Mouse (Mus musculus) midbrain, embryonic 15.5 days (tissue): ENCODE data around the gene Smarcd1. TPM values are rescaled to one million over a fixed set of nuclear protein-coding genes. Genes with fewer than 3 reads are reported as not detected.
A peak's percentile ranks its signal among the peaks of the same experiment; 100 is the strongest.

Source experiments
- ATAC-seq: fragments of 200-750 bp; cut with Nextera tagmentation; replicated peaks from 2 replicates; pipeline ENCODE4 v1.8.0; 2017; ENCODE audit warnings: moderate TSS enrichment
- H3K27ac ChIP-seq: fragments of 300-500 bp; sonication (generic); 2 replicates; pipeline ENCODE4 v1.5.1; 2015; ENCODE audit warnings: mild to moderate bottlenecking, inconsistent platforms
- H3K27me3 ChIP-seq: fragments of 300-500 bp; sonication (generic); replicated peaks from 2 replicates; pipeline ENCODE4 v1.6.1; 2015; ENCODE audit warnings: inconsistent platforms
- H3K36me3 ChIP-seq: fragments of 300-500 bp; sonication (generic); replicated peaks from 2 replicates; pipeline ENCODE4 v1.6.1; 2015; ENCODE audit warnings: inconsistent platforms
- H3K4me1 ChIP-seq: fragments of 300-500 bp; sonication (generic); 2 replicates; pipeline ENCODE4 v1.6.1; 2015; ENCODE audit warnings: inconsistent platforms
- H3K4me2 ChIP-seq: fragments of 300-500 bp; sonication (generic); 2 replicates; pipeline ENCODE4 v1.6.1; 2015; ENCODE audit warnings: inconsistent platforms, mild to moderate bottlenecking, moderate library complexity
- H3K4me3 ChIP-seq: fragments of 300-500 bp; sonication (generic); 2 replicates; pipeline ENCODE4 v1.5.1; 2015; ENCODE audit warnings: mild to moderate bottlenecking, inconsistent platforms
- H3K9ac ChIP-seq: fragments of 300-500 bp; sonication (generic); 2 replicates; pipeline ENCODE4 v1.6.1; 2015; ENCODE audit warnings: mild to moderate bottlenecking, inconsistent platforms
- H3K9me3 ChIP-seq: fragments of 300-500 bp; sonication (generic); 2 replicates; pipeline ENCODE4 v1.6.1; 2016; ENCODE audit warnings: inconsistent platforms
- WGBS: fragments of 180-500 bp; shearing (Covaris S2); methylation state at CpG from one replicate; pipeline ENCODE4 v1.1.7; 2015; ENCODE audit warnings: mixed read lengths; 5-methylcytosine and 5-hydroxymethylcytosine counted together
- polyA plus RNA-seq: library from polyadenylated mRNA; unstranded; fragments of >200 nt; fragmentation: Nextera tagmentation; extraction: Ambion mirVana; gene quantifications from 2 replicates; pipeline ENCODE4 v1.2.1, GENCODE M21; 2015

Smarcd1 gene
- polyA plus RNA-seq, 1 experiment from 2014 or later: 119 TPM

- Histone ChIP-seq H3K27ac (peak overlapping the region; percentile 96), H3K4me2 (peak overlapping the region; percentile 77), H3K9ac (no peak overlapping the region; the same call in 1 of the 2 replicates), H3K27me3 (no peaks in the 10 kb centered on the region), H3K36me3 (no peaks in the 10 kb centered on the region), H3K4me3 (peak overlapping the region; percentile 90), H3K9me3 (no peaks in the 10 kb centered on the region), H3K4me1 (peaks cover 76% of the 10 kb centered on the region)
- 27% methylated on average over 1 of the region's 1 CpGs for WGBS
- ATAC-seq: no peak
These were observed 32.5 kb upstream of the Smarcd1 start for GRCm38 (mm10) chr15:99669392-99669791.

DNA sequence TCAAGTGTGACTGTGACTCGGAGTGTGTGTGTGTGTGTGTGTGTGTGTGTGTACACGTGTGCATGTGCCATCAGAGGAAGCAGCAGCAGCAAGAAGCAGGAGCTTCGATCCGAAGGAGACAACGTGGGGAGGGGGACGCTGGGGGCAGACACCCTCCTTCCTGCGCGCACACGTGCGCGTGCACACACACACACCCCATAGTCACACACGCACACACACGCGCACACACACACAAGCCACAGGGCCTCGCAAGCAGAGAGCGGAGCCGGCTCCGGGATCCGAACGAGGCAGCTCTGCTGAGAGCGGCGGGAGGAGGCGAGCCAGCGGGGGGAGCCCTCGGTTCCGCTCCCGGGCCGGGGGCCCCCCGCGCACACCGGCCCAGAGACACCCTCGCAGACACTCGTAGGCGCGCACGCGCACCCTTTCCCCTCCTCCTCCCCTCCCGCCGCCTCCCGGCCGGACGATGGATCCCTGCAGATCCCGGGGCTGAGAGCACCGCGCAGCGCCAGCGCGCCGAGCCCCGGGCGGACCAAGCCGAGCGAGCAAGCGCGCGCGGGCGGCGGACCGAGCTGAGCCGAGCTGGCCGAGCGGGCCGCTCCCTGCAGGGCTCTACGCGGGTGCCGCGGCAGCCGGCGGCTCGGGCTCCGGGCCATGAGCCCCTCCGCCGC is 31.6 kb upstream of the Smarcd1 start, which contains the start of gene Asic1:
Gene Asic1, plus strand, starts transcription at position 215 of the 668 bp plus-strand sequence.
- Histone ChIP-seq H3K4me2 (peak within 1 kb of the TSS; percentile 77), H3K27me3 (no peaks in the 10 kb centered on the region), H3K4me3 (peak within 1 kb of the TSS; percentile 90), H3K27ac (peak within 1 kb of the TSS; percentile 96), H3K9ac (peak within 1 kb of the TSS; percentile 89), H3K4me1 (peaks cover 74% of the 10 kb centered on the region), H3K9me3 (no peaks in the 10 kb centered on the region), H3K36me3 (no peaks in the 10 kb centered on the region)
- under 1% methylated on average over 54 of the region's 74 CpGs for WGBS
- ATAC-seq: peak; percentile 70

GRCm38 (mm10) chr15:99670964-99671670 is 30.8 kb upstream of the Smarcd1 start:
- Histone ChIP-seq H3K9ac (peak overlapping the region; percentile 89), H3K4me2 (peak overlapping the region; percentile 77), H3K9me3 (no peaks in the 10 kb centered on the region), H3K36me3 (no peaks in the 10 kb centered on the region), H3K4me1 (peaks cover 74% of the 10 kb centered on the region), H3K27me3 (no peaks in the 10 kb centered on the region), H3K27ac (peak overlapping the region; percentile 96), H3K4me3 (peak overlapping the region; percentile 90)
- ATAC-seq: peak; percentile 38
- 7% methylated on average over 14 of the region's 17 CpGs for WGBS

DNA sequence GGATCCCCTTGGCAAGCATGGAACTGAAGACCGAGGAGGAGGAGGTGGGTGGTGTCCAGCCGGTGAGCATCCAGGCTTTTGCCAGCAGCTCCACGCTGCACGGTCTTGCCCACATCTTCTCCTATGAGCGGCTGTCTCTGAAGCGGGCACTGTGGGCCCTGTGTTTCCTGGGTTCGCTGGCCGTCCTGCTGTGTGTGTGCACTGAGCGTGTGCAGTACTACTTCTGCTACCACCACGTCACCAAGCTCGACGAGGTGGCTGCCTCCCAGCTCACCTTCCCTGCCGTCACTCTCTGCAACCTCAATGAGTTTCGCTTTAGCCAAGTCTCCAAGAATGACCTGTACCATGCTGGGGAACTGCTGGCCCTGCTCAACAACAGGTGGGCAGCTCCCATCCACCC is 30.1 kb upstream of the Smarcd1 start:
- Histone ChIP-seq H3K4me3 (peak overlapping the region; percentile 90), H3K4me1 (peaks cover 75% of the 10 kb centered on the region), H3K9ac (peak overlapping the region; percentile 89), H3K27me3 (no peaks in the 10 kb centered on the region), H3K4me2 (peak overlapping the region; percentile 77), H3K9me3 (no peaks in the 10 kb centered on the region), H3K27ac (0 out of 2 replicates have a peak overlapping the region, but pooled peaks have one; percentile 96), H3K36me3 (no peaks in the 10 kb centered on the region)
- no peak for ATAC-seq
- WGBS: 64% methylated on average over 14 of the region's 14 CpGs

DNA sequence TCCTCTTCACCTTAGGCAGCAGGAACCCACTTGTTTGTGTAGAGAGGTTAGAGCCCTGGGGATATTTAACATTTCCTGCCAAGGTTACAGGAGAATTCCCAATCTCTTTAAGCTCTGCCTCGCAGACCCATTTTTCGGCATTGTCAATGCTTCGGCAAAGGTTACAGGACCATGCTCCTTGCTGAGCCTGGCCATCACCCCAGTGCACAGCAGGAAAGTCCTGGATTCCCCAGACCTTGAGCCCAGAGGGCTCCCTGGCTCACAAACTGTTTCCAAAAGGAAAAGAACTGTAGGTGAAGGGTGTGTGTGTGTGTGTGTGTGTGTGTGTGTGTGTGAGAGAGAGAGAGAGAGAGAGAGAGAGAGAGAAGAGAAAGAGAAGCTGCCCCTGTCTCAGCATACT is 27.1 kb upstream of the Smarcd1 start:
- 66% methylated on average over 3 of the region's 3 CpGs for WGBS
- Histone ChIP-seq H3K36me3 (no peaks in the 10 kb centered on the region), H3K9me3 (no peaks in the 10 kb centered on the region), H3K27me3 (no peaks in the 10 kb centered on the region), H3K4me1 (peaks cover 82% of the 10 kb centered on the region), H3K27ac (no peak overlapping the region), H3K4me3 (peak overlapping the region; percentile 2), H3K4me2 (peak overlapping the region; percentile 77), H3K9ac (0 out of 2 replicates have a peak overlapping the region, but pooled peaks have one; percentile 14)
- ATAC-seq: no peak

DNA sequence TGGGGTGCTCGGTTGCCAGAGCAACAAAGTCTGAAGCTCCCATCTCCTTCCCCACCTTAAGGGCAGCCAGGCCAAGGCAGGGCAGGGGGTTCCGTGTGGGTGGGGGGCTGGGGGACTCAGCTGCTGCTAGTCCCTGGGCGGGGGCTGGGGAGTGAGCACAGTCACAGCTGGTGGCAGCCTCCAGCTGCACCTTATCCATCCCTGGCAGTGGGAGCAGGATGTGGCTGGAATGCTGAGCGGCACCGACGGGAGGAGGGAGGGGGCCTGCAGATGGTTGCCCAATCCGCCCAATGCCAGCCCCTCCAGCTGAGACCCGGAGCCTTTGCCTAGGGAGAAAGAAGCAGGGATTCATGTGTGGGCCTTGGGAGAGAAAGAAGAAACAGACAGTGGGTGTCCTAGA is 24.8 kb upstream of the Smarcd1 start:
- peak overlapping the region; percentile 71 for H3K27ac ChIP-seq
- no peaks in the 10 kb centered on the region for H3K27me3 ChIP-seq
- 11% methylated on average over 8 of the region's 8 CpGs for WGBS
- no peaks in the 10 kb centered on the region for H3K9me3 ChIP-seq
- peaks cover 69% of the 10 kb centered on the region for H3K4me1 ChIP-seq
- ATAC-seq: peak; percentile 38
- peak overlapping the region; percentile 77 for H3K4me2 ChIP-seq
- no peaks in the 10 kb centered on the region for H3K36me3 ChIP-seq
- no peak overlapping the region for H3K9ac ChIP-seq
- H3K4me3 ChIP-seq: 0 out of 2 replicates have a peak overlapping the region, but pooled peaks have one; percentile 5

GRCm38 (mm10) chr15:99678063-99678800 is 23.7 kb upstream of the Smarcd1 start:
- no peaks in the 10 kb centered on the region for H3K36me3 ChIP-seq

GRCm38 (mm10) chr15:99679008-99679407 is 22.9 kb upstream of the Smarcd1 start:
- Histone ChIP-seq H3K27ac (no peak overlapping the region), H3K4me2 (no peak overlapping the region), H3K9me3 (no peaks in the 10 kb centered on the region), H3K9ac (no peak overlapping the region), H3K27me3 (no peaks in the 10 kb centered on the region), H3K36me3 (no peaks in the 10 kb centered on the region), H3K4me1 (peaks cover 51% of the 10 kb centered on the region), H3K4me3 (no peak overlapping the region)
- ATAC-seq: no peak
- 67% methylated on average over 7 of the region's 7 CpGs for WGBS

More at GRCm38 (mm10) chr15:99678063-99678800, 23.7 kb upstream of the Smarcd1 start:
- Histone ChIP-seq H3K4me1 (peaks cover 58% of the 10 kb centered on the region), H3K9ac (no peak overlapping the region), H3K27me3 (no peaks in the 10 kb centered on the region), H3K27ac (no peak overlapping the region), H3K4me3 (no peak overlapping the region), H3K9me3 (no peaks in the 10 kb centered on the region), H3K4me2 (0 out of 2 replicates have a peak overlapping the region, but pooled peaks have one; percentile 9)
- WGBS: 16% methylated on average over 13 of the region's 13 CpGs
- no peak for ATAC-seq

DNA sequence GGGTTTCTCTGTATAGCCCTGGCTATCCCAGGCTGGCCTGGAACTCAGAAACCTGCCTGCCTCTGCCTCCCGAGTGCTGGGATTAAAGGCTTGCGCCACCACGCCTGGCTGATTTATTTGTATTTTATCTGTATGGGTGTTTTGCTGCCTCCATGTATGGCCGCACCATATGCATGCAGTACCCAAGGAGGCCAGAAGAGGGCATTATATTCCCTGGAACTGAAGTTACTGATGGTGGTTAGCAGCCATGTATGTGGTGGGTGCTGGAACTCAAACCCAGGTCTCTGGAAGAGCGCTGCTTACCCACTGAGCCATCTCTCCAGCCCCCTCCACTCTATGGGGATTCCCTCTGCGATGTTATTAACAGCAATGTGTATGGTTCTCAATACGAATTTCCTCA is 19.0 kb upstream of the Smarcd1 start:
- WGBS: 96% methylated on average over 7 of the region's 7 CpGs
- 0 out of 2 replicates have a peak, but pooled peaks cover 4% of the 10 kb centered on the region for H3K36me3 ChIP-seq
- H3K4me3 ChIP-seq: no peak overlapping the region
- H3K27me3 ChIP-seq: no peaks in the 10 kb centered on the region
- peaks cover 16% of the 10 kb centered on the region for H3K4me1 ChIP-seq
- H3K9ac ChIP-seq: no peak overlapping the region
- H3K27ac ChIP-seq: no peak overlapping the region
- ATAC-seq: no peak
- no peak overlapping the region for H3K4me2 ChIP-seq
- no peaks in the 10 kb centered on the region for H3K9me3 ChIP-seq

GRCm38 (mm10) chr15:99684156-99684555 is 17.8 kb upstream of the Smarcd1 start:
- H3K27me3 ChIP-seq: no peaks in the 10 kb centered on the region
- no peaks in the 10 kb centered on the region for H3K9me3 ChIP-seq
- ATAC-seq: no peak
- no peak overlapping the region for H3K27ac ChIP-seq
- no peak overlapping the region for H3K4me2 ChIP-seq
- 96% methylated on average over 5 of the region's 5 CpGs for WGBS
- H3K4me3 ChIP-seq: no peak overlapping the region
- H3K4me1 ChIP-seq: peaks cover 4% of the 10 kb centered on the region; the same call in 1 of the 2 replicates
- no peak overlapping the region for H3K9ac ChIP-seq
- 0 out of 2 replicates have a peak, but pooled peaks cover 4% of the 10 kb centered on the region for H3K36me3 ChIP-seq

GRCm38 (mm10) chr15:99688712-99689111 is 13.2 kb upstream of the Smarcd1 start:
- WGBS: 4% methylated on average over 4 of the region's 4 CpGs
- 0 out of 2 replicates have a peak, but pooled peaks cover 4% of the 10 kb centered on the region for H3K36me3 ChIP-seq
- no peak overlapping the region for H3K9ac ChIP-seq
- H3K9me3 ChIP-seq: no peaks in the 10 kb centered on the region
- H3K4me3 ChIP-seq: no peak overlapping the region
- H3K27ac ChIP-seq: no peak overlapping the region
- no peaks in the 10 kb centered on the region for H3K27me3 ChIP-seq
- 0 out of 2 replicates have a peak, but pooled peaks have one; percentile 34 for ATAC-seq
- no peak overlapping the region for H3K4me2 ChIP-seq
- H3K4me1 ChIP-seq: peaks cover 18% of the 10 kb centered on the region

- no peak overlapping the region for H3K4me2 ChIP-seq
- H3K27ac ChIP-seq: no peak overlapping the region
- H3K4me3 ChIP-seq: no peak overlapping the region
- H3K4me1 ChIP-seq: peaks cover 21% of the 10 kb centered on the region
- H3K27me3 ChIP-seq: no peaks in the 10 kb centered on the region
- H3K9ac ChIP-seq: no peak overlapping the region
- 14% methylated on average over 4 of the region's 4 CpGs for WGBS
- no peaks in the 10 kb centered on the region for H3K9me3 ChIP-seq
- peaks cover 12% of the 10 kb centered on the region for H3K36me3 ChIP-seq
- no peak for ATAC-seq
These were observed 11.0 kb upstream of the Smarcd1 start for GRCm38 (mm10) chr15:99690924-99691323.
